Mouse (Mus musculus): Measurements from ENCODE around the gene 1700034J05Rik.

DNA sequence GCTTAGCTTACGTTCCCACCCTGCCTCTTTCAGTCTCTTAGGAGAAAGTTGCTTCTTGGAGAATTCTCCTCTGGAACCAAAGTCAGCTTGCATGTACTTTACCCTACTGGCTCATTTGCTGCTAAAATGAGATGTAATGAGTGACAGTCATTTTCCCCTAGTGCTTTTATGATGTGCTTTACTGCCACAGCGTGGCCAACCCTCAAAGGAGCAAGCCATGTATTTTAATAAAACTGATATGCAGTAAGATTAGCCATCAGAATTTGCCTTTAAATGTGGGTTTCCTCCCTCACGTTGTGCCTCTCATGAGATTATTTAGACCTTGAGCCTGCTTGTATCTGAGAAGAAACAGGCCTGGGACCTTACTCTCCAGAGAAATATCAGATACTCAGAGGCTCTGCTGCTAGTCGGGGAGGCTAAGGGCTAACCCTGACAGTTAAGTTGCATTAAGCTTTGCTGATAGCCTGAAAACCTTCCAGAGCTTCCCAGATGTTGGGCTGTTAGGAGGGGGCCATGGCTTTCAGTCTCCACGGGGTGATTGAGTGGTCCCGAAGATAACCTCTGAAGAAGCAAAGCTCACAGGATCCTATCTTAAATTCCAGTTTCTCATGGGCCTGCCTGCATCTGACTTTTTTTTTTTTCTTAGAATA is 7.7 kb upstream of the 1700034J05Rik start:
- TF ChIP-seq CTCF (IDR thresholded peaks at IDR 0.05; ENCODE audit: low read depth, low read length) (no peak), POLR2A (IDR thresholded peaks at IDR 0.05; ENCODE audit: extremely low read depth, insufficient read depth, low read length) (no peak)
